Mouse (Mus musculus): ENCODE measurements around the gene Fbxw4. TPM values are rescaled to one million over a fixed set of nuclear protein-coding genes. Genes with fewer than 3 reads are reported as not detected.
A peak's percentile ranks its signal among the peaks of the same experiment; 100 is the strongest.
"Not testable (repeated sequence)": the region's sequence is repeated elsewhere in the genome, so short reads cannot be mapped to it uniquely, and the experiment has no call there.

Fbxw4 gene
- polyA plus RNA-seq, 1 experiment from 2014 or later: 3.5 TPM

DNA sequence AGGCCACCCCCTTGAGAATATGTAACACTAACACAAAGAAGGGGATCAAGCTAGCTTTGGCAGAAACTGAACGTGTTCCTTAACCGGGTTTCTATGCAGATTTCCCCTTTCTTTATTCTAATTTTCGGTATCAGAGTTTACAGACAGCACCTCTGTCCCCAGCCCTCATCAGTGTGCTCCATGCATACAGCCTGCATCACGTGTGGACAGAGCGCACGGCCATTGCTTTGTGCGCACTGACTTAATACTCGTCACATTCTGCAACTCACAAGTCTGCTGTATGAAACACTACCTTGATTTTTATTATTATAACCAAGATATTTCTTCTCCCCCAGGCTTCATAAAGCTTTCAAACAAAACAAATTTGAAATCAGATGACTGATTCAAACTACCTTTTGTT lies 4.2 kb downstream of the Fbxw4 start:
- Histone ChIP-seq H3K9me3 (replicated peaks) (no peaks in the 10 kb centered on the region), H3K4me1 (replicated peaks) (peaks cover 55% of the 10 kb centered on the region), H3K4me2 (no peak overlapping the region), H3K4me3 (no peak overlapping the region), H3K27ac (no peak overlapping the region), H3K27me3 (no peaks in the 10 kb centered on the region), H3K9ac (no peak overlapping the region), H3K36me3 (no peaks in the 10 kb centered on the region)
- 69% methylated on average over 8 of the region's 8 CpGs for WGBS
- ATAC-seq (replicated peaks; ENCODE audit: insufficient number of reproducible peaks, insufficient read depth, low FRiP score, low read depth): no peak

DNA sequence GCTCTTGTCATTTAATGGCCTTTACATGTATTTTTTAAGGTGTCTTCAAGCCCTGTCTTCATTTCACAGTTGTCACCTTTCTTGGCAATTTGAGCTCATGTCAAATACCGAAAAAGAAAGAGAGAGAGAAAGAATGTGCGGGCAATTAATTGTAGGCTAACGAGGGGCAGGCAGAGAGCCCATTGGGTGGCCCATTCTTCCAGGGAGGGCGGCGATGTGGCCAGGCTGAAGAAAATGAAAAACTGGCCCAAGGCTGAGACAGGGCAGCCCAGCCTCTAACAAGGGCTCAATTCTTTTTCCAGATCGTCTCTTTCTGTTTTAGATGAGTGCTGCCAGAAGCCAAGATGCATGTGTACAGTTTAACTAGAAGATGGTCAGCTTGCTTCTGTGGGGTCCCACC lies 6.1 kb downstream of the Fbxw4 start:
- no peak for ATAC-seq (replicated peaks; ENCODE audit: insufficient number of reproducible peaks, insufficient read depth, low FRiP score, low read depth)
- no peak overlapping the region for H3K4me3 ChIP-seq
- peaks cover 46% of the 10 kb centered on the region for H3K4me1 ChIP-seq (replicated peaks)
- H3K9me3 ChIP-seq (replicated peaks): no peaks in the 10 kb centered on the region
- H3K4me2 ChIP-seq: no peak overlapping the region
- H3K27ac ChIP-seq: no peak overlapping the region
- WGBS: 83% methylated on average over 6 of the region's 6 CpGs
- H3K27me3 ChIP-seq: no peaks in the 10 kb centered on the region
- no peak overlapping the region for H3K9ac ChIP-seq
- H3K36me3 ChIP-seq: no peaks in the 10 kb centered on the region

DNA sequence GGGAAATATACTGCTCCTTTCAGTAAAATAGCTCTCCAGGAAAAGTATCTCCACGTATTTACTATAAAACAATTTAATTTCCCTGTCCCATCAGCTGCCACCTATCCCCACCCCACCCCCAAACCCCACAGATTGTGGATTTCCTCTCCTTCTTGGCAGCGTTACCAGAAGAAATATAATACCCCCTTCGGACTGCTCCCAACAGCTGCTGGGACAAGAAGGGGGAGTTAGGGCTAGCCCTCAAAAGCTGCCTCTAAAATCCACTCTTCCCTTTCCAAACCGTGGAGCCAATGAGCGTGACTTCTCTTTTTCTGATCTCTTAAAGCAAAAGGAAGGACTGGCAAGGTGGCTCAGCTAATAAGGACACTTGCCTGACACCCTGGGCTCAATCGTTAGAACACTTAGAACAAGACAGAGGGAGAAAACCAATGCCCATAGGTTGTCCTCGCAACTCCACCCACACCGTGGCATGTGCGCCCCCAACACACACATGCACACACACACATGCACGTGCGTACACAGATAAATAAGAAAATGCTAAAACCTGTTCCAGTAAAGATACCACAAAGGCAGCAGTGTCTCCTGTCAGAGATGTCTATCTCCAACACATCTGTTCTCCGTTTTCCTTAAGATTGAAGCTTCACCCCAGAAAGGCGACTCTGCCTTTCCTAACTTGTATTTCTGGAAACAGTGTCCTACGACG lies 7.7 kb downstream of the Fbxw4 start:
- no peak for ATAC-seq (replicated peaks; ENCODE audit: insufficient number of reproducible peaks, insufficient read depth, low FRiP score, low read depth)
- Histone ChIP-seq H3K9ac (no peak overlapping the region), H3K27me3 (no peaks in the 10 kb centered on the region), H3K4me2 (peak overlapping the region; percentile 30; the same call in 1 of the 2 replicates), H3K36me3 (no peaks in the 10 kb centered on the region), H3K27ac (peak overlapping the region; percentile 46; the same call in 1 of the 2 replicates), H3K4me3 (no peak overlapping the region), H3K4me1 (replicated peaks) (peaks cover 39% of the 10 kb centered on the region), H3K9me3 (replicated peaks) (no peaks in the 10 kb centered on the region)
- WGBS: 52% methylated on average over 15 of the region's 15 CpGs

DNA sequence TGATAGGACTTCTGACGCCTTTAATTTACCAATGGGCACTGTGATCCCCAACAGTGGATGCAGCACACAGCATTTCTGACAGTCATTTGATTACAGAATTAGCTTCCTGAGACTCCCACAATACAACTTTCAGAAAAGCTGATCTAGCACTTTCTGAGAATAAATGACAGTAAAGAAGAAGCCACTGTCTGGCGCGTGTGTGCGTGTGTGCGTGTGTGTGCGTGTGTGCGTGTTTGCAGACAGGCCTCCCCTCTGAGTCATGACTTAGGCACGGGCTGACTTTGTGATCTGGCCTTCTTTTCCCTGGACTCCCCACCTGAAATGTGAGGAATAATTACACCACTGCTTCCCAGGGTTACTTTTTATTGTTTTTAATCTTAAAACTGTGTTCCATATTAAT lies 8.6 kb downstream of the Fbxw4 start:
- no peaks in the 10 kb centered on the region for H3K36me3 ChIP-seq
- no peak for ATAC-seq (replicated peaks; ENCODE audit: insufficient number of reproducible peaks, insufficient read depth, low FRiP score, low read depth)
- 82% methylated on average over 8 of the region's 8 CpGs for WGBS
- no peaks in the 10 kb centered on the region for H3K27me3 ChIP-seq
- H3K4me2 ChIP-seq: no peak overlapping the region
- H3K4me3 ChIP-seq: no peak overlapping the region
- peaks cover 40% of the 10 kb centered on the region for H3K4me1 ChIP-seq (replicated peaks)
- no peak overlapping the region for H3K9ac ChIP-seq
- no peaks in the 10 kb centered on the region for H3K9me3 ChIP-seq (replicated peaks)
- peak overlapping the region; percentile 46; the same call in 1 of the 2 replicates for H3K27ac ChIP-seq

DNA sequence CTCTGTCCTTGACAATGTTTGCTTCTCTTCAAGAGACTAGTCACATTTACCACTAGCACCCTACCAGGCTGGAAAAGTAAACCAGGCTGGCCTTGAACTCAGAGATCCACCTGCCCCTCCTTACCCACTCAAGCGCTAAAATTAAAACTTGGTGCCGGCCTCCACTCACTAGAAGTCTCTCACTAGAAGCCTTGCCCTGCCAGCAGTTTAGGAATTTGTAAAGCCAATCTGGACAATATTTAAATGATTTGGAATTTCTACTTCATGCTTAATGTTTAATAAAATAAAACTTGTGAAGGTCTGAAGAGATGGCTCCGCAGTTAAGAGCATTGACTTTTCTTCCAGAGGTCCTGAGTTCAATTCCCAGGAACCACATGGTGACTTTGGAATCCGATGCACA lies 10.3 kb downstream of the Fbxw4 start:
- no peaks in the 10 kb centered on the region for H3K36me3 ChIP-seq
- H3K4me2 ChIP-seq: no peak overlapping the region
- peaks cover 32% of the 10 kb centered on the region for H3K4me1 ChIP-seq (replicated peaks)
- no peaks in the 10 kb centered on the region for H3K27me3 ChIP-seq
- WGBS: 69% methylated on average over 4 of the region's 4 CpGs
- no peaks in the 10 kb centered on the region for H3K9me3 ChIP-seq (replicated peaks)
- H3K27ac ChIP-seq: no peak overlapping the region
- no peak overlapping the region for H3K4me3 ChIP-seq
- no peak for ATAC-seq (replicated peaks; ENCODE audit: insufficient number of reproducible peaks, insufficient read depth, low FRiP score, low read depth)
- no peak overlapping the region for H3K9ac ChIP-seq

DNA sequence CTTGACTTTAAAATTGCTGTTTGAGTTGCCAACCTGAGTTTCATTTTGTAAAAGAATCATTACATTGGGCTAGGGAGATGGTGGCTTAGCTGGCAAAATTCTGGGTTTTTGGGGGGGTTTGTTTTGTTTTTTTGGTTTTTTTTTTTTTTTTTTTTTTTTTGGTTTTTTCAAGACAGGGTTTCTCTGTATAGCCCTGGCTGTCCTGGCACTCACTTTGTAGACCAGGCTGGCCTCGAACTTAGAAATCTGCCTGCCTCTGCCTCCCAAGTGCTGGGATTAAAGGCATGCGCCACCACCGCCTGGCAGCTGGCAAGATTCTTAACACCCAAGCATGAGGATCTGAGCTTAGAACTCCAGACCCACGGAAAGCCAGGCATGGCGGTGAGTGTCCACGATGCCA lies 11.6 kb downstream of the Fbxw4 start:
- H3K27ac ChIP-seq; H3K9me3 ChIP-seq (replicated peaks); H3K9ac ChIP-seq; H3K36me3 ChIP-seq; H3K4me3 ChIP-seq; H3K4me2 ChIP-seq; H3K27me3 ChIP-seq: not testable (repeated sequence)
- WGBS: 91% methylated on average over 6 of the region's 6 CpGs
- ATAC-seq (replicated peaks; ENCODE audit: insufficient number of reproducible peaks, insufficient read depth, low FRiP score, low read depth): 0 out of 2 replicates have a peak, but pooled peaks have one; percentile 57
- H3K4me1 ChIP-seq (replicated peaks): peaks cover 30% of the 10 kb centered on the region

DNA sequence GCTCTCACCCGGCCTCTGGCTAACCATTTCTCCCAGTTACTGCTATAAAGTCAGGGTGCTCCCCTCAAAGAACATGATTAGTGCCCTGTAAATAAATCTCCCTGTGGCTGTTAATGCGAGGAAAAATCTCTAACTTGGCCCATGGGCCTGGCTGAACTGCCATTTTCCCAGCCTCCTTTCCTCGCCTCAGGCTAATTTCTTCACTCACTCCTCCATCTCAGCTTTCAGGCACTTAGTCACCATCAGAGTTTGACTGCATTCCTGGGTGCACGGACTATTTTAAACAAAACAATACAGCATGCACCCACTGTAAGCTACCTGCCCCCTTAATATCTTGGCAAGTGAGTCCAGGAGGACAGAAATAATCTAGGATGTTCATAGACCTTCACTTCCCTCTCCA lies 13.2 kb downstream of the Fbxw4 start:
- Histone ChIP-seq H3K4me3 (no peak overlapping the region), H3K27me3 (no peaks in the 10 kb centered on the region), H3K4me2 (no peak overlapping the region), H3K9me3 (replicated peaks) (no peaks in the 10 kb centered on the region), H3K4me1 (replicated peaks) (peaks cover 15% of the 10 kb centered on the region), H3K36me3 (no peaks in the 10 kb centered on the region), H3K27ac (no peak overlapping the region), H3K9ac (no peak overlapping the region)
- ATAC-seq (replicated peaks; ENCODE audit: insufficient number of reproducible peaks, insufficient read depth, low FRiP score, low read depth): no peak
- WGBS: 40% methylated on average over 4 of the region's 4 CpGs

DNA sequence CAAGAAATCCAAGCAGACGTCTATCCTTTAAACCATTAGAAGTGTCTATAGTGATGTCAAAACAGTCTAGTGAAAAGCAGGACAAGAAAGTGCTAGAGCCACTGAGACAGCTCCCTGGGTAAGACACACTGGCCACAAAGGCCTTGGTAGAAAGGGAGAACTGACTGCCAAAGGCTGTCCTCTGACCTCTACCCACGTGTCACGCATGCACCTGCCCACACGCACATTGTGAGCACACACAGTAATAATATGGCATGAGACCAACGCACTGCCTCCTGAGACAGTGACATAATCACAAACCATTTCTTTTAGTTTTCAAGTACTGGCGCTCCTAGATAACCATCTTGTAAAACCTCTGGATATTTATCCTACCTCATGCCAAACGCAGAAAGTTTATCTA lies 19.4 kb downstream of the Fbxw4 start:
- H3K27me3 ChIP-seq: no peaks in the 10 kb centered on the region
- H3K4me3 ChIP-seq: no peak overlapping the region
- no peaks in the 10 kb centered on the region for H3K9me3 ChIP-seq (replicated peaks)
- H3K4me1 ChIP-seq (replicated peaks): no peaks in the 10 kb centered on the region; the same call in 1 of the 2 replicates
- H3K27ac ChIP-seq: no peak overlapping the region
- H3K9ac ChIP-seq: no peak overlapping the region
- WGBS: 79% methylated on average over 7 of the region's 7 CpGs
- H3K36me3 ChIP-seq: peaks cover 12% of the 10 kb centered on the region; the same call in 1 of the 2 replicates
- no peak for ATAC-seq (replicated peaks; ENCODE audit: insufficient number of reproducible peaks, insufficient read depth, low FRiP score, low read depth)
- no peak overlapping the region for H3K4me2 ChIP-seq

DNA sequence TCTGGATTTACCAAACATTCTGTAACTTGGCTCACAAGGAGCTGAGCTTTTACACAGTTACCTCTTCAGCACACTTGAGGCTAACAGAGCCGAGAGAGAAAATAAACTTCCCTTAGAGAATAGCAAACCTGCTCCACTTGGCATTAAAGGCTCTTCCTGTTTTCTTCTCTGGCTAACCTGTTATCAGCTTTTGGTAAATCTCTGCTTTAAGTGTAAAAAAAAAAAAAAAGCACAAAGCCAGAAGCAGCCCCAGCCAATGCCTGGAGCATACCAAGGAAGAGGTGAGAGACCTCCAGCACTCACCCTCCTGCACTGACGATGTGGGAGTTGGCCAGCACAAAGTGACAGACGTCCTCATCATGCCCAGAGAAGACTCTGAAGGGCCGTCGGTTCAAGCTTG lies 24.2 kb downstream of the Fbxw4 start:
- Histone ChIP-seq H3K4me3 (no peak overlapping the region), H3K27me3 (no peaks in the 10 kb centered on the region), H3K9ac (no peak overlapping the region), H3K4me1 (replicated peaks) (peaks cover 9% of the 10 kb centered on the region), H3K4me2 (no peak overlapping the region), H3K9me3 (replicated peaks) (no peaks in the 10 kb centered on the region), H3K27ac (no peak overlapping the region), H3K36me3 (peaks cover 30% of the 10 kb centered on the region)
- no peak for ATAC-seq (replicated peaks; ENCODE audit: insufficient number of reproducible peaks, insufficient read depth, low FRiP score, low read depth)
- 47% methylated on average over 5 of the region's 5 CpGs for WGBS

DNA sequence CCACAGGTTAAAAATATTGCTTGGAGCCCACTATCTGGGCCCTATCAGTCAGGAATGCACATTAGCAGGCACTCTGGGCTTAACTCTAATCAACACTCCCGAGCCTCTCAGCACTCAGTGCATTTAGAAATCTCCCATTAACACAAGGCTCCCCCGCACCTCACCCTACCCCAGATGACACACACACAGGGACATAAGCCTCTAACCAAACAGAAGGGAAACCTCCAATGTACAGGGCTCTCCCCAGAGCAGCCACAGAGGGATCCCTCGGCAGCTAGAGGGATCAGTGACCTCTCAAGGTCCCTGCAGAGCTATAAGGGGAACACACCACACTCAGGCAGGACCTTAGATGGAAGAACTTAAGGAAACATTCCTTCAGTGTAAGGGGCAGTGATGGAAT lies 28.5 kb downstream of the Fbxw4 start:
- WGBS: 12% methylated on average over 3 of the region's 3 CpGs
- Histone ChIP-seq H3K4me2 (no peak overlapping the region), H3K27me3 (no peaks in the 10 kb centered on the region), H3K36me3 (peaks cover 39% of the 10 kb centered on the region), H3K27ac (peak overlapping the region; percentile 69), H3K4me1 (replicated peaks) (peaks cover 12% of the 10 kb centered on the region), H3K9ac (0 out of 2 replicates have a peak overlapping the region, but pooled peaks have one; percentile 19), H3K9me3 (replicated peaks) (no peaks in the 10 kb centered on the region), H3K4me3 (no peak overlapping the region)
- ATAC-seq (replicated peaks; ENCODE audit: insufficient number of reproducible peaks, insufficient read depth, low FRiP score, low read depth): no peak

DNA sequence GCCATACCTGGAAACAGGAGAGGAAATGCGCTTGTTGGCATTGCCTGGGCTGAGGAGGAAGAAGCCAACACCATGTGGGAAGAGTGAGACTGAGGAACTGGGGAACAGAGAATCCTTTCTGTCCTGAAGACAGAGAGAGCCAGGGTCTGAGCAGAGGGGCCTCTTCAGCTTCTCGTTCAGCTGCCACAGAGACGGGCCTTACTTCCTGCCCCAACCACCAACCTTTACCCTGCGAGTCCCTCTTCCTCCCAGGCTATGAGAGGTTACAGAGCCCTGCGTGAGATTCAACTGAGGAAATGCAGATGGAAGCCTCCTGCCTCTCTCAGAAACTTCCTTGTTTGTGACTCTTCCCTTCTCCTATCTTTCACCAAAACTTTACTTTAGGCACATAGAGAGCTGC lies 29.2 kb downstream of the Fbxw4 start:
- 37% methylated on average over 5 of the region's 5 CpGs for WGBS
- H3K36me3 ChIP-seq: peaks cover 33% of the 10 kb centered on the region
- no peak for ATAC-seq (replicated peaks; ENCODE audit: insufficient number of reproducible peaks, insufficient read depth, low FRiP score, low read depth)
- no peaks in the 10 kb centered on the region for H3K9me3 ChIP-seq (replicated peaks)
- H3K4me3 ChIP-seq: peak overlapping the region; percentile 10; the same call in 1 of the 2 replicates
- H3K4me1 ChIP-seq (replicated peaks): peaks cover 12% of the 10 kb centered on the region
- peak overlapping the region; percentile 8; the same call in 1 of the 2 replicates for H3K9ac ChIP-seq
- H3K4me2 ChIP-seq: no peak overlapping the region
- H3K27ac ChIP-seq: peak overlapping the region; percentile 69
- no peaks in the 10 kb centered on the region for H3K27me3 ChIP-seq

DNA sequence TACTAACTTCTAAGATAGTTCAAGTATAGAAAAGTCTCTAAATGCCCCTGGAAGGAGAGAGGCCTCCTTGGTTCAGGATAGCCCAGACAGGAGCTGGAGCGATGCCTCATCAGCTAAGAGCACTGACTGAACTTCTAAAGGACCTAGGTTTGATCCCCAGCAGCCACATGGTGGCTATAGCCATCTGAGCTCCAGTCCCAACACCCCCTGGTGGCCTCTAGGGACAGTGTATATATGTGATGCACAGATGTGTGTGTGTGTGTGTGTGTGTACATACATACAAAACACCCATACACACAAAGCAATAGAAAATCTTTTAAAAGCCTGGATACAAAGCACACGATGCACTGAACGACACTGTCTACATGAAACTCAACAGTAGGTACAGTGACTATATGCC lies 30.9 kb downstream of the Fbxw4 start:
- peaks cover 28% of the 10 kb centered on the region for H3K36me3 ChIP-seq

More for the DNA sequence above, 30.9 kb downstream of the Fbxw4 start:
- Histone ChIP-seq H3K27me3 (no peaks in the 10 kb centered on the region), H3K4me2 (no peak overlapping the region), H3K27ac (no peak overlapping the region), H3K9ac (no peak overlapping the region), H3K9me3 (replicated peaks) (no peaks in the 10 kb centered on the region), H3K4me1 (replicated peaks) (peaks cover 12% of the 10 kb centered on the region), H3K4me3 (no peak overlapping the region)
- 92% methylated on average over 3 of the region's 3 CpGs for WGBS
- ATAC-seq (replicated peaks; ENCODE audit: insufficient number of reproducible peaks, insufficient read depth, low FRiP score, low read depth): no peak
